In the genomic region with DNA sequence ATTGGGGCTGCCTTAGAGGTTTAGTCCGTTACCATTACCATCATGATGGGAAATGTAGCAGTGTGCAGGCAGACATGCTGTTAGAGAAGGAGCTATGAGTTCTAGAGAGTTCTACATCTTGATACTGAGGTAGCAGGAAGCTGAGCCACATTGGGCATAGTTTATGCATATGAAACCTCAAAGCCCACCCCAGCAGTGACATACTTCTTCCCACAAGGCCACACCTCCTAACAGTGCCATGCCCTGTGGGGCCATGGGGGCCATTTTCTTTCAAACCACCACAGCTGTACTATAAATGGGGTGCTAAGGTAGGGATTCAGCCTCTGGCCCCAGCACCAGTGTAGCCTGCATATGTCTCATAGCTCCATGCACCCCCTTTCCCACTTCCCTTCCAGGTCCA, we compare ENCODE assay signal across 19 mouse cellular contexts. TPM values are rescaled to one million over a fixed set of nuclear protein-coding genes. Genes with fewer than 3 reads are reported as not detected.
DNase-seq lines count a peak whose midpoint lies in the region; ATAC-seq and TF ChIP-seq lines count a peak whose summit lies in the region.
"Had no signal": no experiment of that assay in that cellular context is flagged by ENCODE, and none has a peak within 500 bp of the region (broad histone marks: within the 10 kb centered on the region; RNA-seq: fewer than 3 reads in every experiment).

No protein-coding gene starts in this region.

- H3K79me2 ChIP-seq in liver, adult 2 months (ENCODE audit: control insufficient read depth, insufficient read depth, low read length): no peaks in the 10 kb centered on the region

- ATAC-seq in heart, embryonic 11.5 days (replicated peaks; ENCODE audit: insufficient number of reproducible peaks, low FRiP score, low TSS enrichment): no peak
- no peak for ATAC-seq in intestine, embryonic 16.5 days
- no peak for ATAC-seq in intestine, embryonic 15.5 days
- ATAC-seq: hindbrain, postnatal 0 days had no signal

- H3K4me3 ChIP-seq in heart, embryonic 11.5 days (ENCODE audit: low read depth, low read length): peak overlapping the region; percentile 30
- H3K4me3 ChIP-seq in liver, adult 2 months (ENCODE audit: insufficient read depth, low read depth, low read length): no peak overlapping the region
- no peak overlapping the region for H3K4me3 ChIP-seq in intestine, embryonic 16.5 days (ENCODE audit: low read length)
- H3K4me3 ChIP-seq in intestine, embryonic 15.5 days (replicated peaks): no peak overlapping the region
- H3K4me3 ChIP-seq: forebrain, embryonic 12.5 days; limb, embryonic 15.5 days; midbrain, embryonic 12.5 days; myocyte; neural tube, embryonic 15.5 days had no signal

- peak overlapping the region; percentile 67 for H3K27ac ChIP-seq in heart, embryonic 11.5 days (ENCODE audit: low read depth, low read length)
- H3K27ac ChIP-seq in liver, adult 2 months (replicated peaks; ENCODE audit: insufficient read depth, low read depth, low read length): peak overlapping the region; percentile 43
- no peak overlapping the region for H3K27ac ChIP-seq in intestine, embryonic 16.5 days (ENCODE audit: low read length)
- H3K27ac ChIP-seq in intestine, embryonic 15.5 days: no peak overlapping the region
- H3K27ac ChIP-seq: forebrain, embryonic 12.5 days; hindbrain, postnatal 0 days; limb, embryonic 15.5 days; midbrain, embryonic 12.5 days; neural tube, embryonic 15.5 days had no signal

- peak overlapping the region; percentile 66 for H3K9ac ChIP-seq in heart, embryonic 11.5 days (ENCODE audit: low read depth, low read length)
- no peak overlapping the region for H3K9ac ChIP-seq in liver, adult 2 months (ENCODE audit: low read depth, low read length)
- H3K9ac ChIP-seq in intestine, embryonic 16.5 days (ENCODE audit: low read depth, low read length): no peak overlapping the region
- H3K9ac ChIP-seq in intestine, embryonic 15.5 days: no peak overlapping the region
- H3K9ac ChIP-seq: forebrain, embryonic 12.5 days; limb, embryonic 15.5 days; midbrain, embryonic 12.5 days; neural tube, embryonic 15.5 days had no signal

- no peak for DNase-seq in heart, adult 18-20 months
- peak; percentile 70 for DNase-seq in thymus, postnatal 0 days (ENCODE audit: low spot score)
- no peak for DNase-seq in thymus, adult 18-20 months
- no peak for DNase-seq in liver, adult 2 months (ENCODE audit: extremely low read depth, low read depth, low spot score)
- no peak for DNase-seq in yolk sac, embryonic 10.5 days (ENCODE audit: low spot score)
- DNase-seq: adrenal gland, postnatal 36 days; cerebellum, adult 8-10 months; lung, postnatal 14 days; retina, postnatal 1 day; right cerebral cortex, postnatal 4 days had no signal

- H3K27me3 ChIP-seq in heart, embryonic 11.5 days (ENCODE audit: control insufficient read depth, insufficient read depth, low read length): no peaks in the 10 kb centered on the region
- no peaks in the 10 kb centered on the region for H3K27me3 ChIP-seq in liver, adult 2 months (ENCODE audit: control insufficient read depth, insufficient read depth, low read length)
- H3K27me3 ChIP-seq in intestine, embryonic 16.5 days (replicated peaks; ENCODE audit: control insufficient read depth, insufficient read depth, low read length): no peaks in the 10 kb centered on the region
- no peaks in the 10 kb centered on the region for H3K27me3 ChIP-seq in intestine, embryonic 15.5 days (replicated peaks)
- H3K27me3 ChIP-seq: forebrain, embryonic 12.5 days; limb, embryonic 15.5 days; neural tube, embryonic 15.5 days had no signal

- H3K4me1 ChIP-seq in heart, embryonic 11.5 days (ENCODE audit: control insufficient read depth, insufficient read depth, low read length): peaks cover 25% of the 10 kb centered on the region
- peaks cover 9% of the 10 kb centered on the region for H3K4me1 ChIP-seq in liver, adult 2 months (ENCODE audit: control insufficient read depth, insufficient read depth, low read length)
- H3K4me1 ChIP-seq in intestine, embryonic 16.5 days (ENCODE audit: control insufficient read depth, insufficient read depth, low read length): no peaks in the 10 kb centered on the region
- no peaks in the 10 kb centered on the region for H3K4me1 ChIP-seq in intestine, embryonic 15.5 days (replicated peaks)
- H3K4me1 ChIP-seq: limb, embryonic 15.5 days had no signal

- TF ChIP-seq CTCF in liver, adult 2 months (IDR thresholded peaks at IDR 0.05; ENCODE audit: low read depth, low read length): no peak

- H3K4me2 ChIP-seq in heart, embryonic 11.5 days: peak overlapping the region; percentile 47
- H3K4me2 ChIP-seq in intestine, embryonic 16.5 days (ENCODE audit: low read depth, low read length): no peak overlapping the region
- H3K4me2 ChIP-seq in intestine, embryonic 15.5 days (replicated peaks): no peak overlapping the region
- H3K4me2 ChIP-seq: forebrain, embryonic 12.5 days; limb, embryonic 15.5 days; midbrain, embryonic 12.5 days; neural tube, embryonic 15.5 days had no signal

- 90% methylated on average over 1 of the region's 1 CpGs for WGBS in heart, embryonic 11.5 days (ENCODE audit: insufficient replicate concordance)
- WGBS in liver, adult 2 months: 97% methylated on average over 1 of the region's 1 CpGs
- 100% methylated on average over 1 of the region's 1 CpGs for WGBS in intestine, embryonic 16.5 days
- 100% methylated on average over 1 of the region's 1 CpGs for WGBS in intestine, embryonic 15.5 days

- H3K36me3 ChIP-seq in heart, embryonic 11.5 days (ENCODE audit: control insufficient read depth, insufficient read depth, low read length): peaks cover 5% of the 10 kb centered on the region; the same call in 1 of the 2 replicates
- no peaks in the 10 kb centered on the region for H3K36me3 ChIP-seq in liver, adult 2 months (ENCODE audit: control insufficient read depth, insufficient read depth, low read length)
- 0 out of 2 replicates have a peak, but pooled peaks cover 5% of the 10 kb centered on the region for H3K36me3 ChIP-seq in intestine, embryonic 16.5 days (ENCODE audit: control insufficient read depth, insufficient read depth, low read length)
- peaks cover 9% of the 10 kb centered on the region for H3K36me3 ChIP-seq in intestine, embryonic 15.5 days

- H3K9me3 ChIP-seq in heart, embryonic 11.5 days (replicated peaks; ENCODE audit: control insufficient read depth, low read length): no peaks in the 10 kb centered on the region
- H3K9me3 ChIP-seq in intestine, embryonic 16.5 days (ENCODE audit: control insufficient read depth, low read length): no peaks in the 10 kb centered on the region
- no peaks in the 10 kb centered on the region for H3K9me3 ChIP-seq in intestine, embryonic 15.5 days
- H3K9me3 ChIP-seq: forebrain, embryonic 12.5 days; limb, embryonic 15.5 days; midbrain, embryonic 12.5 days; neural tube, embryonic 15.5 days had no signal

- TF ChIP-seq POLR2A in liver, adult 2 months (IDR thresholded peaks at IDR 0.05; ENCODE audit: extremely low read depth, insufficient read depth, low read length): no peak

RNA-seq across cellular contexts. Expression of a gene that starts 21.6 kb away (rescaled TPM):
- 13.5 and 15.8 TPM in 2 replicates for polyA plus RNA-seq in heart, embryonic 11.5 days (2014; fragmentation: Nextera tagmentation; extraction: Ambion mirVana)
- total RNA-seq in heart, adult 18-20 months (2021): 10 to 100 TPM; 18.4 to 18.5 TPM
- polyA plus RNA-seq in thymus, postnatal 0 days (2015; fragmentation: Nextera tagmentation; extraction: Ambion mirVana): 24.0 and 24.7 TPM in 2 replicates
- 4.9 and 5.6 TPM in 2 replicates for total RNA-seq in liver, adult 2 months (2014; rRNA removed)
- polyA plus RNA-seq in liver, adult 2 months (2012; rRNA removed): 8.2 and 9.2 TPM in 2 replicates
- polyA plus RNA-seq in intestine, embryonic 16.5 days (2015; fragmentation: Nextera tagmentation; extraction: Ambion mirVana): 21.6 and 23.5 TPM in 2 replicates
- polyA plus RNA-seq in intestine, embryonic 15.5 days (2015; fragmentation: Nextera tagmentation; extraction: Ambion mirVana): 25.1 and 25.8 TPM in 2 replicates

Comparison
In these comparisons a context has a peak if more than half of its experiments do, and no peak if none do; other contexts are left out.
1. H3K27ac ChIP-seq: peak in heart, embryonic 11.5 days (single experiment) and liver, adult 2 months (single experiment); none in intestine, embryonic 16.5 days (single experiment) and intestine, embryonic 15.5 days (single experiment).